Mouse (Mus musculus) left cerebral cortex, adult 11 months (tissue): ENCODE measurements at regions not wholly inside any gene's neighbourhood (a gene's known extent, or its start where the extent isn't known, plus 50 kb on each side); places are given as distances from the start of the nearest gene placed in this dataset.

ENCODE experiments used
- DNase-seq: peaks from one replicate; pipeline ENCODE4 v3.0.0; 2022; ENCODE audit warnings: low spot score

DNA sequence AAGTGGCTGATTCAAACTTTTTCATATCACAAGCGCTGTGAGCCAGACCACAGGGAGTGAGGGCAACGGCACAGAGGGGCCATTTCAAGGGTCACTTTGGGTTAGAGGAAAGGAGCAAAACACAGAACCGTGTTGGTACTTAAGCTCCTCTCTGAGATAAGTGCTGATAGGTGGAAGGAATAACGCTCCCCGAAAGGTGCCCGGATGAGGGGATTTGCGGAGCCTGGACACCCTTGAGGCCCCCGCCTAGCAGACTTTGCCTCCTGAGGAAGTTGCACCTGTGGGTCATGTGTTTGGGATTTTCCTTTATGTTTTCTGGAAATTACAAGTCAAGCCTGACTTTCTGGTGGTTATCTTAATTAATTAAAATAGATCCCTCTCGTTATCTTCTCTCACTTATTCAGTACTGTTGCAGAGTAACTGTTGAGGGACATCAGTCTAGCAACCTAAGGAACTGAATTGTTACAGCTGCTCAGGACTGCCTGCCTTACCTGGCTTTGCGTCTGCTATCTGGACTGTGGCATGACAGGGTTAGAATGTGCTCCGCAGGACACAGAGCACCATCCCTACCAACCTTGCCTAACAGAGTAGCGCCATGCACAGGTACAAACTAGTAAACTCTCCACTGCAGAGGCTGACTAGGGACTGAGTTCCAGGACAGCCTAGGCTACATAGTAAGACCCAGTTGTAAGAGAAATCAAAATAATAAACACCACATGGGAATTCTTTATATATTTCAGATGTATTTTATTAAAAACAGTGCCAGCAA is 137.4 kb upstream of the Plcz1 start:
- no peak for DNase-seq

DNA sequence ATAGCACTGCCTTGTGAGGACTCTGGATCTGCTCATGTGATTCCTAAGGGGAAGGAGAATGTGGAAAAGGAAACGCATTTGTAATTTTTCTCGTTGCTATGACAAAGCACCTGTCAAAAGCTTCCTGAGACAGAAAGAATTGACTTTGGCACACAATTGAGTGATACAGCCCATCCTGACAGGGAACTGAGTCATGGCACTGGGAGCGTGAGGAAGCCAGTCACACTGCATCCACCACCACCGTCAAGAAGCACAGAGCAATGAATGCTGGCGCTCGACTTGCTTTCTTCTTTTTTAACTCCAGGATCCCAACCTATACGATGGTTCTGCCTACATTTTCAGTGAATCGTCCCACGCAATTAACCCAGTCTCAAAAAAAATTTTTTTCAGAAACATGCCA is 131.5 kb upstream of the Plcz1 start:
- no peak for DNase-seq

DNA sequence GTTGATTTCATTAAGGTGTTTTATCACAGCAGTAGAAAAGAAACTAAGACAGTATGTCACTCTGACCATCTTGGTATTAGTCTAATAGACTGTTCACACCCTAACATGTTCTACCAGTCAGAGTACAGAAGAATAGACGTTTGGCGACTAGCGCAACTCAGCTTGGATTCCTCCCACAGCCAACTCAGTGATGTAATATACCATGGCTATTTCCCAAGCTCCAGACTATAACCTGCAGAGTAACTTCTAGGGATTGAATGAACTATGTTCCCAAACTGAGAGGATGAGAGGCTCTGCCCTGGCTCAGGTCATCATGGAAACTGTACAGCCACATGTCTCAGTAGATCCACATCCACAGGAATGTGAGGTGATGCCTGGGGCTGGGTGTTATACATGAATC is 128.6 kb upstream of the Plcz1 start:
- DNase-seq: no peak

DNA sequence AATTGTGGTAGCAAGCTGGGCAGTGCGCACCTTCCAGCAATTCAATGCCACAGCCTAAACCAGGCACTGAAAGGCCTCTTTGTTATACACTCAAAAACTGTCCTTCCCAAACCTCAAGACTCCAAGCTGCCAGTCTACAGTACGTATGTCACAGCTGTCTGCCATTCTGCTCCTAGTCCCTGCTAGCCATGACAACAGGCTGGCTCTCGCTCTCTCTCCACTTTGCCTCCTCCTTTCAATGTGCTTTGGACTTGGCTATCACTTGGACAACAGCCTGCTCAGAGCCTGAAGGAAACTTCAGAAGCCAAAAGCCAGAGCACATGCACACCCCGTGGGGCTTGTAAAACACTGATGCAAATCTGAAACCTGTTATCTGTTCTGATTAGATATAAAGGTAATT is 125.9 kb upstream of the Plcz1 start:
- DNase-seq: no peak

- no peak for DNase-seq
Measured at GRCm38 (mm10) chr6:140162729-140163128, 121.5 kb upstream of the Plcz1 start.

DNA sequence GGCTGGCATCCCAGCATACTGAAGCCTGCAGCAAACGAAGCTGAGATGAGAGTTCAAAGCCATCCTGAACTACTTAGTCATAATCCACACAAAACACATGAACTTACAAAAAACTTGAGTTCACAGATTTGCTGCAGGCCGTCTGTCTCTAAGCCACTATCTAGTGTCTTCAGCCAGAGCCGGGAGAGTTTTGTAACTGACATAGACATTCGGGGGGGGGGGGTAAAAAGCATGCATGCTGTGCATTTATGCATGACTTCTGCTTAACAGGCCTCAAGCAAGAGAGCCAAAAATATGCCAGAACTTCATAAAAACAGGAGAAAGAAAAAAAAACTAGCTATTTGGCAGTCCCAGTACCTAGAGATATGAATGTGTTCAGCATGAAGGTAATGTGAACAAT is 120.2 kb upstream of the Plcz1 start:
- no peak for DNase-seq

- DNase-seq: no peak
Measured at GRCm38 (mm10) chr6:140160946-140161345, 119.7 kb upstream of the Plcz1 start.

DNA sequence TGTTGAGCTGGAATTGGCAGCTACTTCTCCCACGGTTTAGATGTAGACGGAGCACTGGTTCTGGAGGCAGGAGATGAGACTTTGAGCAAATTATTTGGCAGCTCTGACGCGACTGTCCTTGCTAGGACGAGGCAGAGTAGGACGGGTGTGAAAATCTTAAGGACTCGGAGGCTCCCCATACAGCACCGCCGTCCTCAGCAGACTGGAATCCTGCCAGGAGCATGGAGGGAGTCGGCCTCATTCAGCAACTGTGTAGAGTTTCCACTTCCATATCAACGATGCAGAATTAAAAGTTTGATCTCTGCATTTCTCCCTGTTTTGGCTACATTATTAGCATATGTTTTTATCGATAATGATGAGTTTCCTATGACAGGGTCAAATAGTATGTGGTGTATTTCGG is 117.7 kb upstream of the Plcz1 start:
- no peak for DNase-seq

DNA sequence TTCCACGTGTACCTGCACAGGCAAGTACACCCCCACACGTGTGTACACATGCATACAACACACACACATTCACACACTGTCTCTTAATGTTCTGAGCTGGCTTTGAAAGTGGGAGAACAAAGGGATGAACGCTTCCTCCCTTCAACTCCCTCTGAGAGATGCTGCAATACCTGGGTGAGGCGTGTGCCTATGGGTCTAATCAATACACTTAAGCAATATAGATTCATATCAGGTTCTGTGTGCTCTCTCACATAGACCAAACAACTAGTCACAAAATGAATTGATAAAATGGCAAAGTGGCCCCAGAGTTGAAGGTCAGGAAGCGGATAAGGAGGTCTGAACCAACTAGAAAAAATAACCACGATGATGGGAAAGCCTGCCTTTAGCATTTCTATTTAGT is 116.1 kb upstream of the Plcz1 start:
- DNase-seq: no peak

DNA sequence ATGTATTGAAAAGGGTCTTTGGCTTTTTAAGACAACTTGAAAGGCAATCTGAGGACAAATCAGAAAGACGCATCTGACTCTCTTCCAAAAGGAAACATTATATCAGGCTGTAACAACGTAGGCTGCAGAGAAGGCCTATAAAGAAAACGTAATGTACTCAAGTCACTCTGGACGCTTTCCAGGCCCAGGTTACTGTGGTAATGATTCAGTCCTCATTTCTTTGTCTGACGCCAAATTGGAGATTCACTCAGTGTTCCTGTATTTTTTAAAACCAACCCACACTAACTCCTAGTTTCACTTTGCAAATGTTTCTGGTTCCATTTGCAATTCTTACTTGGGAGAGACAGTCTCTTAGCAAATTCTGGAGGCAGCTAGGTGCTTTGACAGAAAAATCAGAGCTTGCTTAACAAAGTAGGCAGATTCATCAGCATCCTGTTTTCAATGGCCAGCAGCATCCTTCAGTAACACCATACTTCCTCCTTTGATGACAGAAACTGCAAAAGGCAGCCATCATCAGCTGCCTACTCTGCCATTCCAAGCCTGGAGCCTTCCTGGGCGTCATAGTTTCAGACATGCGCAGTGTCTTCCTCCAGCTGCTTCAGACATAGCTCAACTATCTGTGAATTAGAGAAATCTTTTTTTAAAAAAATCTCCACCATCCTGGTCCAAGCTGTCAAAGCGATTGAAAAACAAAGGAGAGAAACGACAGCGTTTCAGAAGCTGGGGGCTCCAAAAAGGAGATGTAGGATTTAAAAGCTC is 111.3 kb upstream of the Plcz1 start:
- DNase-seq: peak; percentile 10

- no peak for DNase-seq
Measured at GRCm38 (mm10) chr6:140148628-140149245, 107.5 kb upstream of the Plcz1 start.

- DNase-seq: no peak
Measured at GRCm38 (mm10) chr6:140148138-140148537, 106.9 kb upstream of the Plcz1 start.

DNA sequence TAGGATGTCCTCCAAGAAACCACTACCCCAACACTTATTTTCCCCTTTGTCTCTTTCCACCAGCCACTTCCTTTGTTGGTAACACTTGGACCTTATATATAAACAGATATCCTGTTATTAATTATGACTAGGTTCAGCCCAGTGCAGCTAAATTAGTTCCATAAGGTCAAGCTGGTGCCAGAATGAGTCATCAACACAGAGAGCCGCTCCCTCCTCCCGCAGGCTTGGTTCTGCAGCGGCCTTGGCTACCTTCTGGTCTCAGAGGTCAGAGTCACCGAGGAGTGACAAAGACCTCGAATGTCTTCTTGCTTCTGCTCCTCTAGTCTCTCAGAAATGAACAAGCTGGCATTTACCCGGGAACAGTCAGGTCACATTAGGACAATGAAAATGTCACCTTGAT is 106.5 kb upstream of the Plcz1 start:
- DNase-seq: no peak

DNA sequence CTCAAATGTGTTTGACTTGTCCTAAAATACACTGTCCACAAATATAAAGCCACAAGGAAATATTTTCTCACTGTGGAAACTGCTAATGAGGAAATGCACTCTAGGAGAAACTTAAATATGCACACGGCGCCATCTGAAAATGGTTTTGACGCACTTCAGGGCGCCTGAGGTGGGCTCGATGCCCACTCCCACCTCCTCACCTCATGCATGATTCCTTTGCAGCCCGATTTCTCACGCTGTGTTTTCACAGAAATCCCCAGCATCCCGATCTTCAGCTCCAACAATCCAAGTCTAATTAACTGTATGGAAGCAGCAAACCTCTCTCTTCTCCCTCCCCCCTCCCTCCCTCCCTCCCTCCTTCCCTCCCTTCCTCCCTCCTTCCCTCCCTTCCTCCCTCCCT is 92.5 kb upstream of the Plcz1 start:
- no peak for DNase-seq

DNA sequence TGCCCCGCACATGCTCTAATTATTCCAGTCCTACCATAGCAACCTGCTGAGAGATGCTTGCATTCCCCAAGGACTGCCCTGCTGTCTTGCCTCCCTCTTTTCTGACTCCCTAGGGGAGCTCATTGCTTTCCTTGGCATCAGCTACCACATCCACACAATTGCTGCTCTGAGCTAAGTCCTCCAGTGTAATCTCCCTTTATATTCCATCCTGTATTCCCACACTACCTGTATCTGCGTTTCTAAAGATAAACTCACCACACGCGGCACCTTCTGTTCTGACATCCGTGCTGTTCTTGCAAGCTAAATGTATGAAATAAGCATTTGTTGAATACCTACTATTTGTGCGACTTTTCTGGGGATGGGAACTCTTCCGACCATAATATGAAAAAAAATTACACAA is 85.4 kb upstream of the Plcz1 start:
- DNase-seq: no peak

DNA sequence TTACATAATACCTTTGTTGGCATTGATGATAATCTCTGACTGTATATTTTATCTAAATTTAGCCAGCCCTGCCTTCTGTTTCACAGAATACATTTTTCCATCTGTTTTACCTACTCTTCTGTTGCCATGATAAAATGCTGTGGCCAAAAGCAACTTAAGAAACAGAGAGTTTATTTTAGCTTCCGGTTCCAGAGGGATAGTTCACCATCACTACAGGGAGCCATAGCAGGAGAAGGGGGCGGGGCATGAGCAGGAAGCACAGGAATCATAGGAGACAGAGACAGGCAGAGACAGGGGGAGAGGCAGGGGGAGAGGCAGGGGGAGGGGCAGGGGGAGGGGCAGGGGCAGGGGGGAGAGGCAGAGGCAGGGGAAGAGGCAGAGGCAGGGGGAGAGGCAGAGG is 72.8 kb upstream of the Plcz1 start:
- DNase-seq: no peak

GRCm38 (mm10) chr6:140112054-140112453 is 70.8 kb upstream of the Plcz1 start:
- DNase-seq: no peak

DNA sequence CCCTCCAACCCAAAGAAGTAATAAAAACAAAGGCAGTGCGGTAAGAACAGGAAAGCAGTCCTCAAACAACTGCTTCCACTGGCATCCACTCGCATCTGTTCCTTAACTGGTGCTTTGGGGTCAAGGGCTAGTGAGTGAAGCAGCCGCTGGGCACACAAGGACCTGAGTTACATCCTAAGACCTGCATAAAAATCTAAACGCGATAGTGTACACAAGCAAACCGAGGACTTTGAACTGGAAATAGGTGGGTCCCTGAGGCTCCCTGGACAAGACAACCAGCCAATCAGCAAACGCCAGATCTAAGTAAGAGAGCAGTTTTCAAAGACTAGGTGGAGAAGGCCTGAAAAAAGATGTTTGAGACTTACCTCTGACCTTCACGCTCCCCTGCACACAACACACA is 66.8 kb upstream of the Plcz1 start:
- DNase-seq: no peak

DNA sequence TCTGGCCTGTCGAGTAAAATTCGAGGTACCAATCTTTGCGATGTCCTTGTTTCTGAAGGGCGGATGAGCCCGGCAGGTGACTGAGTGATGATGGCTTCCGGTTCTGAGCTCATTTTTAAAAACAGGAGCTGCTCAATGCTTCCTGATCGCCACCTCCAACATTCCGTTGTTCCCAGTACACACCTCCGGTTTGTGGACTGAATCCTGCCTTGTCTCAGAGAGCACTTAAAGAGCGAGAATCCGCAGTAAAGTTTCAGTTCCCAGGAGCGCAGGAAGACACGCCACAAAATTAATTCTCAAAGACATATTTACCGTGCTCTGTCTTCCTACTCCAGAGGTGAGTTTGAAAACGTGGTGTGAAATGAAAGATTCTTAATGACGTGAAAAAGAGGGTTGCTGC is 66.4 kb upstream of the Plcz1 start:
- no peak for DNase-seq

DNA sequence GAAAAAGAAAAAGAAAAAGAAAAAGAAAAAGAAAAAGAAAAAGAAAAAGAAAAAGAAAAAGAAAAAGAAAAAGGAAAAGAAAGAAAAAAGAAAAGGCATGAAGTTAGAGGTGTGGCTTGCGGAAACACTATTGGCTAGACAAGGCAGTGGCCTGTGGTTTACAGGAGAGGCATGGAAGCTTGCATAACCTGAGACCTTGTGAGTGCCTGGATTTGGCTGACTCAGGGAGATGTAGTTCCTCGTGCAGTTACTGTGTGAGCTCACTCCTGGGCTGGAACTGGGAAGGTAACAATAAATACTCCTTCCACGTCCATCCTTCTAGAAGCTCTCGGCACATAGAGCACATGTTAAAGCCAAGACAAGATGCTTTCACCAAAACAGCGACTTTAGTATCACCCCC is 64.9 kb upstream of the Plcz1 start:
- DNase-seq: no peak

DNA sequence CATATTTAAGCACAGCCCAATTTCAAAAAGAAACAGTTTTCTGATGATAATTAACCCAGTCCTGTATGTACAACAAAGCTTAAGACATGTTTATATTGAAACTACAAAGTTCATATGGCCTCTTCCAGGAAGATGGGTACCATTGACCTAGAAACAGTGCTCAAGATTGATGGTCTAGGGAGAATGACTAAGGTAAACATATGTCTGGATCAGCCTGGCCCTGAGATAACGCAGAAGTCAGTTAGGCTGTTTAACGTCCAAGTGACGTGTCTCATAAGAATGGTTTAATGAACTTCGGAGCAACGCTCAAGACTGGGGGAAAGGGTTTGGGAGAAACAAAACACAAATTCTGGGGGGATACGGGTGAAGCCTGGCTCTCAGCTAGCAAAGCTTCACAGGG is 60.8 kb upstream of the Plcz1 start:
- DNase-seq: no peak

DNA sequence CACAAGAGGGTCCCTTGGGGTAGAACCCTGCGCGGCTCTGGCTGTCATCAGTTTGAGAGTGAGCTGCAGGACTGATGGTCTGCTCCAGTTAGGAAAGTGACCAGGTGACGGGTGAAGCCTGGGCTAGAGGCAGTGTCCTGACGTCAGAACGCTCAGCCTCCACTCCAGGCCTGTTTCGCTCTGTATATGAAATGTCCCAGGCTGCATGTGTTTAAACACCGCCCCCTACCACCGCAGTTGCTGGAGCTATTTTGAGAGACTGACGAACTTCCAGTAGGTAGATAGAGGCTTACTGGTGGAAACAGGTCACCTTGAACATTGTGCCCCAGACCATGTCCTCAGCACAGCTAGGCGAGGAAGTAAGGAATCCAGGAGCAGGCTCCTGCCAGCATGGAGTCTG is 54.2 kb upstream of the Plcz1 start:
- no peak for DNase-seq
